Mouse (Mus musculus) brain, embryonic 14.5 days (tissue): ENCODE measurements around the gene Gm42715. TPM values are rescaled to one million over a fixed set of nuclear protein-coding genes. Genes with fewer than 3 reads are reported as not detected.

Experiments used
- DNase-seq: peaks from one replicate; pipeline ENCODE4 v3.0.0-alpha.2; 2011; ENCODE audit warnings: low read depth
- CTCF ChIP-seq: fragments of 200-500 bp; IDR thresholded peaks from 2 replicates; pipeline ENCODE4 v1.5.1; 2012; ENCODE audit warnings: inconsistent platforms, mild to moderate bottlenecking, moderate library complexity, borderline replicate concordance; ENCODE audit not compliant: insufficient read depth, insufficient read length; ENCODE audit errors: extremely low read depth
- POLR2A ChIP-seq: fragments of 200-500 bp; IDR thresholded peaks from 2 replicates; pipeline ENCODE4 v1.6.1; 2012; ENCODE audit warnings: mild to moderate bottlenecking, inconsistent platforms, borderline replicate concordance; ENCODE audit not compliant: poor library complexity, insufficient read depth, insufficient read length, severe bottlenecking; ENCODE audit errors: extremely low read depth
- polyA plus RNA-seq: library from polyadenylated mRNA; depleted of rRNA; stranded (reverse); fragments of >200 nt; gene quantifications from 2 replicates; pipeline ENCODE4 v1.2.3, GENCODE M21; 2012

The Gm42715 gene
- polyA plus RNA-seq, 1 experiment = 19.2 TPM

DNA sequence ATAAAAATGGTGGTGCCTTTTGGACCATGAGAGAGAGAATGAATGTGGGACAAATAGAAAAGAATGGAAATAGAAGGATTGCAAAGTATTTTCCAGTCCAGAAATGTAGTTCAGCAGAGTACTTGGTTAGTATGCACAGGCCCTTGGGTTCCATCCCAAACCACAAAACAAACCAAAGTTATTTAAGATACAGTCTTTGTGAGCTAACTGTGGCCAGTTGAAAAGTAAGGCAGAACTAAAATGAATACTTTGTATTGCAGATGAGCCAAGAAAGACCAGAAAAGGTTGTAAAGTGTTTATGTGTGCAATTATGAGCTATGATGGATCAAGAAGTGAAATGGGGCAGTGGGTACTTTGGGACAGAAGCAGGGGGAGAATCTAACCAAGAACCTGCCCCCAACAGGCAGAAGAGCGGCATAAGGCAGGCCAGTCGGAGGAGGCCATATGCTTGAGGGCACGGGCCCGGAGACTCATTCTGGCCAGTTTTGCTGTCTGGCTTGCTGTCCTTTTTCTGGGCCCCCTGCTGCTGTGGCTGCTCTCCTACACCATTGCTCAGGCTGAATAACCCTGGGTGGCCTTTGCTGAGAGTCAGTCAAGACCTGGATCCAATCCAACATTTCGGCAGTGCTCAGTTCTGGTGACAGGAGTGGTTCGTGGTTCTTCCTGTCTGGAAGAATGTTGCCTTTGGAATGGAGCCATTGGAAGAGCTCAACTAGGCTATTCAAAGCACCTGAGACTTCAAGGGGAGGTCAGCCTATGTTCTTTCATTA lies 45.2 kb downstream of the Gm42715 start:
- TF ChIP-seq CTCF = no peak
- no peak for TF ChIP-seq POLR2A
- DNase-seq = peak; percentile 4

DNA sequence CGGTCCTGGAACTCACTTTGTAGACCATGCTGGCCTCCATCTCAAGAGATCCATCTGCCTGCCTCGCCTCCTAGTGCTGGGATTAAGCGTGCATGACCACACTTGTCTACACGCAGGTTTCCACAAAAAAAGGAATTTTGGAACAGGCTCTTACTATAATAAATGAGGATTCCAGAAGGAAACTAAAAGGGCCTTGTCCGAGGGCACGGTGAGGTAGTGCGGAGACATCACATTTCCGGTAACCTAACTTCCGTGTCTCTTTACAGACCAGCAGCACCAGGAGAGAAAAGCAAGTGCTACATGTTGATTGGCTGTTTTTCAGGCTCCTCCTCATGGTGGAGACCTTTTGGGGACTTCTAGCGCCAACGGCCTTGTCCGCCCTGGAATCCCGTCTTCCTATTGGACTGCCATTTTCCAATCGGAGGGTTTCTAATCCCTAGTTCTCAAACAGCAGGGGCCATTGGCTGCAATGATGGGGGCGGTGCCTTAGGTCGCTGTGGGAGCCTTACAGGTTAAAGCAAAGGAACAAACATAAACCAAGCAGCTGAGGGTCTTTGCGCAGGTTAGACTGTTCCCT lies 53.6 kb downstream of the Gm42715 start, which contains the start of gene Phkg2:
Gene Phkg2, plus strand, starts transcription at position 446 of the 577 bp plus-strand sequence.
- TF ChIP-seq POLR2A (peak; percentile 38; the same call in 1 of the 2 replicates), CTCF (no peak)
- peak; percentile 99 for DNase-seq

DNA sequence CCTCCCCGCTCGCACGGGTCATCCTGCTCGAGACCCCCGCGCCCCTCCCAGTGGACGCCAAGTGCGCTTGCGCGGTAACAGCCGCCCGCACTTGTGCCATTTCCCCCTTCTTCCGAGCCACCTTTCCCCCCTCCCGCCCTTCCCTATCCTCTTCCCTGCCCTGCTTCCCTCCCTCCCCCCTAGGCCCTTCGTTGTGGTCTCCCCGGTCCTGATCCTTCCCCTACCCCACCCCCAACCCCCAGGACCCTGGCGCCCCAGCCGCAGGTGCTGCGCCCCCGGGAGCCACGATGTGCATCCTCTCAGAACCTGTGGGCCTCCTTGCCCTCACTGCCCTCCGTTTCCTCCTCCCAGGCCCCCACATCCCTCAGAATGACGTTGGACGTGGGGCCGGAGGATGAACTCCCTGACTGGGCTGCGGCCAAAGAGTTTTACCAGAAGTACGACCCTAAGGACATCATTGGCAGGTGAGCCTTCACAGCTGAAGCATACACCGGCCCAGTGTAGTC lies 54.2 kb downstream of the Gm42715 start:
- no peak for TF ChIP-seq CTCF
- TF ChIP-seq POLR2A = no peak
- DNase-seq = peak; percentile 15

DNA sequence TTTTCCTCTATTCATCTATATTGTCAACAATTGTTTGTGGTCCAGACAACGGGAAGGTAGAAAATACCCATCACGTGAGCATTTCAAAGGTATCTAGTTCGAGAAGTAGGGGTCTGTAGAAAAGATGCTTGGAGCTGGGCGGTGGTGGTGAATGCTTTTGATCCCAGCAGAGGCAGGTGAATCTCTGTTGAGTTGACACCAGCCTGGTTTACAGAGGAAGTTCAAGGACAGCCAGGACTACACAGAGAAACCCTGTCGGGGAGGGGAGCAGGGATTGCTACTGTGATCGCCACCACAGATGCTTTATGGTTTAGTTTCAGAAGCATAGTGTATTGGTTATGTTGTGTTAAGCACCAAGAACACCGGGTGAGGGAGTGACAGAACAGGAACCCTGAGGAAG lies 54.7 kb downstream of the Gm42715 start:
- no peak for TF ChIP-seq POLR2A
- TF ChIP-seq CTCF = no peak
- no peak for DNase-seq

DNA sequence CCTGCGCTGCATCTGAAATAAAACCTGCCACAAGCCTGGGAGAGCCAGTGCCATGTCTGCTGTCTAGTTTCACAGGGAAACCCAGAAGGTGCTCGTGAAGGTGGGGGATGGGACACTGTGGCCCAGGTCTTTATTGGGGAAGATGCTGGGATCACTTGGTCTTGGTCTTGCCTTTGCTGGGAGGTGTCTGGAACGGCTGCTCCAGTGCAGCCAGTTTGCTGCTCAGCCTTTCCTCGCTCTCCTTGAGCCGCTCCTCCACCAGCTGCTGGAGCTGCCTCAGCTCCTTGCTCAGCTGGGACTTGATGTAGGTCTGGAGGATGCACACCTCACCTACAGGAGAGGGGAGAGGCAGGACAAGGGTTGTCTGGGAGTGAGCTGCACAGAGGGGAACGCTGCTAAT lies 63.9 kb downstream of the Gm42715 start:
- TF ChIP-seq CTCF = no peak
- no peak for TF ChIP-seq POLR2A
- no peak for DNase-seq

DNA sequence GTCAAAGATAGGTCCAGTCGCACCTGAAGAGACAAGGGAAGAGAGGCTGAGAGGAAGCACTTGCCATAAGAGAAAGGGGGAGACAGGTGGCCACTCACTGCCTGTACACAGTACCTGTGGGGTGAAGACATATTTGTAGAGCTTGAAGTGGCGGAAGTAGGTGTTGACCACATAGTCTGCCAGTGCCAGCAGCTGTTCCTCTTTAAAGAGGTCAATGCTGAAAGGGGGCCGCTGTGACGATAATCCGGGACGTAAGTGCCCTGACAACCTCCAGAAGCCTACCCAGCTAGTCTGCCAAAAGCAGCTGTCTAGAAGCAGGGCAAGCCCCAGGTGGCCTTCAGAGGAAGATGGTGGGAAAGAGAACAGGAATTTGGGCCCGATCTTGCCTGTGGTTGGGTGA lies 65.6 kb downstream of the Gm42715 start:
- TF ChIP-seq CTCF (no peak), POLR2A (no peak)

DNA sequence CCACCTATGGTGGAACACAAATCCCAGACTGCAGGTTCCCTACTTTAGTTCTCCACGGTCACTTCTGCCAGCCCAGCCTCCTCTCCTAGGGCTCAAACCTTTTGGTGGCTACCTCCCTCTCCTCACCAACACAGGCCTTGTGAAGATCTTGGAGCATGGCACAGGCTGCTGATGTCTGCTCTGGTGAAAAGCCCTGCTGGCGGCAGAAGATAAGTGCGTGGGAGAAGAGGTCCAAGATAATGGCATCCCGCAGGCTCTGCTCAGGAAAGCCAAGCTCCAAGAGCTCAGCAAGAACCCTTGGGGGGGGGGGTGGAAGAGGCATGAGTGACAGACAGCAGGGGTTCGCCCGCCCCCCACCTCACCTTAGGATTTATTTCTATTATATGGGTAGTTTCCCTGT lies 66.8 kb downstream of the Gm42715 start:
- DNase-seq = no peak
- TF ChIP-seq CTCF = no peak
- no peak for TF ChIP-seq POLR2A

More for the DNA sequence above, 65.6 kb downstream of the Gm42715 start:
- DNase-seq = no peak

DNA sequence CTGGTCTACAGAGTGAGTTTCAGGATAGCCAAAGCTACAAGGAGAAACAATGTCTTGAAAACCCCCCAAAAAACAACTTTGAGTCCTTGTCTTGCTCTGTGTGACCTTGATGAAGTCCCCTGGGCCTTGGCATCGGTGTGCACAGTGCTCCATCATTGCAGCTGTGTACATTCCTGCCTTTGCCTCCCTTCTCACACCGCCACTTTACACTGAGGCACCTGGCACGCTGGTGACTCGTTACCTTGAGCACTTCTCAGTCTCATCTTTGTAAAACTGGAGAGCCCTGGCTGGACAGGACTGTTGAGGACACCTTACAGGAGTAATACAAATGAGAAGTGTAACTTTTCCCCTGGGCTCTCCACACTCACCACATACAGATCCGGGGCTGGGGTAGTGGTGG lies 67.8 kb downstream of the Gm42715 start:
- TF ChIP-seq CTCF (no peak), POLR2A (no peak)
- DNase-seq = no peak

DNA sequence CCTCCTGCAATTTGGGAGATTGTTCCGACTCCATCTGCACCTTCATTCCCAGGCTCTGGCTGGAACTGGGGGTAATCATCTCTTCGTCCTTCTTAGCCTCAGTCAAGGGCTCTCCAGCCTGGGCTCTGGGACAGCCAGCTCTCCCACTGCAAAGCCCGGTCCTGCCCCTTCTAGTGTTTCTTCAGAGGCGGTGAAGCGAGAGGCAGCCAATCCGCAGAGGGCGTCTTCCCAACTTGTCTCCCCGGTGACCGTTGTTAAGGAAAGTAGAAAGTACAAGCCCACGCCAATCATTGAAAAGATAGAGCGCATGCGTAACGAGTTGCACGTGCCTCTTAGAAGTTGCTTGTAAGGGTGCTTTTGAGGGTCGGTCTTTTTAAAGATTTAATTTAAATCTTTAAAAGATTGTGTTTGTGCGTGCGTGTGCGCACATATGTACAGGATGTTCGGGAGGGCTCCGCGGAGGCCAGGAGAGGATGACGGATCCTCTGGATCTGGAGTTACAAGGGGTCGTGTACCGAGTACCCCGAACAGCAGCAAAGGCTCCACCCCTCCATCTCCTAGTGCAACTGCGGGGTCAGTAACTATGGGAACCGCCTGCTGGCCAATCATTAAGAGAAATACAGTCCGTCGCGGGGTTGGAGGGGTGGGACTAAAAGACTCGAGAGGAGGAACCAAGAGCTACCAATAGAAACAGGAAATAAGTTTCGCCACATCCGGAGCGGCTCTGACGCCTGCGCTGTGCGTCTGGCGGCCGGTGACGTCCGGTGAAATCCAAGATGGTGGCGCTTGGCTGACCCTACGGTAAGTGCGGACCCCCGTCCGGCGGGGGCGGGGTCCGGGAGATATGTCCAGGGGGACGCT lies 68.9 kb downstream of the Gm42715 start, which contains the start of the genes Ccdc189 and Rnf40:
Gene Ccdc189, minus strand, starts transcription at position 585 of the 861 bp plus-strand sequence.
Gene Rnf40, plus strand, starts transcription at position 757 of the 861 bp plus-strand sequence.
- TF ChIP-seq POLR2A = no peak
- TF ChIP-seq CTCF = no peak
- DNase-seq = peak; percentile 99

DNA sequence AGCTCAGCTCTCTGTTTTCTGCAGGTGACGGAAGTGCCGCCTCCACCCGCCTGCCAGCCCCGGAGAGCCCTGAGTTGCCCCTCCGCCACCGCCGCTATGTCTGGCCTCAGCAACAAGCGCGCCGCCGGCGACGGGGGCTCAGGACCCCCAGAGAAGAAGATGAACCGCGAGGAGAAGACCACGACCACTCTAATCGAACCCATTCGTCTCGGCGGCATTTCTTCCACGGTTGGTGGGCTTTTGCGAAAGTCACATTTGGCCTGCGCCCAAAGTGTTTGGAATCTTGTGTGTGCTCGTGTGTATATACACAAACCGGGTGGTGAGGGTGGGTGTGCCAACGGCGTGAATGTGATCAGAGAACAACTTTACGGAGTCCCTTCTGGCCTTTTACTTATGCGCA lies 69.5 kb downstream of the Gm42715 start:
- peak; percentile 3 for DNase-seq
- TF ChIP-seq POLR2A (no peak), CTCF (no peak)

DNA sequence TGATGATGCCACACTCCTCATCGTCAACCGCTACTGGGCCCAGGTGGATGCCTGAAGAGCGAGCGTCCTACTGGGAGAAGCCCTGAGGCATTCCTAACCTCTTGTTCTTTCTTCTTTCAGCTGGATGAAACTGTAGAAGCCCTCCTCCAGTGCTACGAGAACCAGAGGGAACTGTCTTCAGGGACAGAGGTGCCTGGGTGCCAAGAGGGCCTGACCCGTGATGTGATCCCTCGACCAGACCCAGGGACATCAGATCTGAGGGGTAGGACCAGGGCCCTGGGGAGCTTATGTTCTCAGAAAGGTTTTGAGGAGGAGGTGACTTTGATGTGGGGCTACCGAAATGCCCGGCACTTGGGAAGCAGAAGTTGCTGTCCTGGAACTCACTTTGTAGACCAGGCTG lies 70.3 kb downstream of the Gm42715 start:
- TF ChIP-seq CTCF (no peak), POLR2A (no peak)
- no peak for DNase-seq
